Comparison of ENCODE assay signal across 27 mouse cellular contexts in the genomic region with DNA sequence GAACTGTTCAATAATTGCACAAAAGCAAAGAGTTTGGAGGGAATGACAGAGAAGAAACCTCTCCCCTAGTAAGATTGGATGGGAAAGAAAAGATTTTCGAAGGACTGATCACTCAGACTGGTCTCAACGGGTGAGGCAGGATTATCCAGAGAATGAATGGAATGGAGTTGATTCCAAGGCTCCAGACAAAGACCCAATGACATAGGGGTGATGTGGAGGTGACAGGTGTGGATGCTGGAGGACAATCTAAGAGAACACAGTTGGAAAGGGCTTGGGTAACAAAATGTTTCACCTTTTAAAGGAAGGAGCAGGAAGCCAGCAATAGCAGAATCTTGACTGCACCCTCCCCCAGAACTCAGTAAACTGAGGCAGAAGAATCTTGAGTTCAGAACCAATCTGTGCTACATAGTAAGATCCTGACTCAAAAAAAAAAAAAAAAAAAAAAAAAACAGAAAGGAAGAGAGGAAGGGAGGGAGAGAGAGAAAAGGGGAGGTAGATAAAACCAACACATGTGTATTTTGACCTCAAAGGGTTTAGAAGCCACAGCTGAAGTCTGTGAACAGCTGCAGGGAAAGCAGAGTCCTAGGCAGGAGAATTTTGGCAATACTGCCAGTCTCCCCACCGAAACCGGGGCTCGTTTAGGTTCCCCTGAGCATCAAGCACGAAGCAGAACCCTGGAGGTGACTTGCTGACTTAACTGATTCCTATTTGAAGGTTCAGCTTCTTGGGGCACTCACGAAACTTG. TPM values are rescaled to one million over a fixed set of nuclear protein-coding genes. Genes with fewer than 3 reads are reported as not detected.
DNase-seq lines count a peak whose midpoint lies in the region; ATAC-seq lines count a peak whose summit lies in the region.
"Had no signal": no experiment of that assay in that cellular context is flagged by ENCODE, and none has a peak within 500 bp of the region (broad histone marks: within the 10 kb centered on the region; RNA-seq: fewer than 3 reads in every experiment).

No protein-coding gene starts in this region.

- DNase-seq in embryonic facial prominence, embryonic 14.5 days (ENCODE audit: low spot score): peak; percentile 10
- DNase-seq in embryonic facial prominence, embryonic 10.5 days (ENCODE audit: low spot score): no peak
- peak; percentile 49 for DNase-seq in thymus, postnatal 0 days (ENCODE audit: low spot score)
- DNase-seq in thymus, postnatal 36 days: peak; percentile 16 to 32
- no peak for DNase-seq in gastrocnemius, postnatal 36 days
- DNase-seq in kidney, postnatal 4 days: no peak
- DNase-seq: adrenal gland, postnatal 14 days; B cell, adult 2 months; cerebellum, adult 18-20 months; cerebellum, postnatal 14 days; embryo, embryonic 11 days; gastrocnemius, postnatal 10 days; heart, adult 2 months; heart, postnatal 14 days had no signal

- ATAC-seq in embryonic facial prominence, embryonic 14.5 days (ENCODE audit: low read depth): no peak
- ATAC-seq in intestine, embryonic 16.5 days: no peak
- ATAC-seq in activated CD4-positive, CD25-positive, alpha-beta regulatory T cell, adult 4 months: no peak
- ATAC-seq: CD4-positive, CD25-positive, alpha-beta regulatory T cell, adult 4 months; forebrain, embryonic 16.5 days had no signal

- no peak overlapping the region for H3K4me3 ChIP-seq in embryonic facial prominence, embryonic 14.5 days (ENCODE audit: low read depth, low read length)
- H3K4me3 ChIP-seq in embryonic facial prominence, embryonic 10.5 days: no peak overlapping the region
- H3K4me3 ChIP-seq in intestine, embryonic 16.5 days (ENCODE audit: low read length): no peak overlapping the region
- H3K4me3 ChIP-seq: embryonic facial prominence, embryonic 12.5 days; forebrain, embryonic 12.5 days; heart, adult 2 months; heart, embryonic 15.5 days; hindbrain, embryonic 10.5 days; hindbrain, embryonic 15.5 days had no signal

- H3K4me2 ChIP-seq in embryonic facial prominence, embryonic 14.5 days (ENCODE audit: low read depth, low read length): no peak overlapping the region
- H3K4me2 ChIP-seq in intestine, embryonic 16.5 days (ENCODE audit: low read depth, low read length): no peak overlapping the region
- H3K4me2 ChIP-seq: embryonic facial prominence, embryonic 12.5 days; forebrain, embryonic 12.5 days; heart, embryonic 11.5 days; heart, embryonic 15.5 days; hindbrain, embryonic 15.5 days had no signal

- intact Hi-C loops in gastrocnemius, postnatal 36 days (cut with DNase I): no loop called here

- no peak overlapping the region for H3K9ac ChIP-seq in embryonic facial prominence, embryonic 14.5 days (ENCODE audit: low read depth, low read length)
- no peak overlapping the region for H3K9ac ChIP-seq in intestine, embryonic 16.5 days (ENCODE audit: low read depth, low read length)
- H3K9ac ChIP-seq: embryonic facial prominence, embryonic 12.5 days; forebrain, embryonic 12.5 days; heart, embryonic 15.5 days; hindbrain, embryonic 15.5 days had no signal

- no peaks in the 10 kb centered on the region for H3K36me3 ChIP-seq in embryonic facial prominence, embryonic 14.5 days (ENCODE audit: control insufficient read depth, insufficient read depth, low read length)
- H3K36me3 ChIP-seq in embryonic facial prominence, embryonic 10.5 days (replicated peaks): no peaks in the 10 kb centered on the region
- no peaks in the 10 kb centered on the region for H3K36me3 ChIP-seq in intestine, embryonic 16.5 days (ENCODE audit: control insufficient read depth, insufficient read depth, low read length)
- H3K36me3 ChIP-seq: embryonic facial prominence, embryonic 12.5 days; forebrain, embryonic 12.5 days; heart, embryonic 15.5 days; hindbrain, embryonic 10.5 days; hindbrain, embryonic 15.5 days had no signal

- WGBS in embryonic facial prominence, embryonic 14.5 days: 63% methylated on average over 7 of the region's 7 CpGs
- WGBS in embryonic facial prominence, embryonic 10.5 days: 76% methylated on average over 7 of the region's 7 CpGs
- 75% methylated on average over 7 of the region's 7 CpGs for WGBS in intestine, embryonic 16.5 days

- no peaks in the 10 kb centered on the region for H3K27me3 ChIP-seq in embryonic facial prominence, embryonic 14.5 days (replicated peaks; ENCODE audit: control insufficient read depth, insufficient read depth, low read length)
- no peaks in the 10 kb centered on the region for H3K27me3 ChIP-seq in embryonic facial prominence, embryonic 10.5 days (replicated peaks; ENCODE audit: low read depth, poor library complexity, severe bottlenecking)
- H3K27me3 ChIP-seq in intestine, embryonic 16.5 days (replicated peaks; ENCODE audit: control insufficient read depth, insufficient read depth, low read length): no peaks in the 10 kb centered on the region
- H3K27me3 ChIP-seq: embryonic facial prominence, embryonic 12.5 days; forebrain, embryonic 12.5 days; heart, embryonic 15.5 days; hindbrain, embryonic 15.5 days had no signal

- no peaks in the 10 kb centered on the region for H3K9me3 ChIP-seq in embryonic facial prominence, embryonic 14.5 days (ENCODE audit: control insufficient read depth, low read length)
- no peaks in the 10 kb centered on the region for H3K9me3 ChIP-seq in embryonic facial prominence, embryonic 10.5 days
- no peaks in the 10 kb centered on the region for H3K9me3 ChIP-seq in intestine, embryonic 16.5 days (ENCODE audit: control insufficient read depth, low read length)
- H3K9me3 ChIP-seq: embryonic facial prominence, embryonic 12.5 days; forebrain, embryonic 12.5 days; heart, embryonic 15.5 days; hindbrain, embryonic 10.5 days; hindbrain, embryonic 15.5 days had no signal

- H3K27ac ChIP-seq in embryonic facial prominence, embryonic 14.5 days (replicated peaks; ENCODE audit: low read depth, low read length): no peak overlapping the region
- no peak overlapping the region for H3K27ac ChIP-seq in embryonic facial prominence, embryonic 10.5 days (replicated peaks)
- peak overlapping the region; percentile 31; the same call in 1 of the 2 replicates for H3K27ac ChIP-seq in intestine, embryonic 16.5 days (ENCODE audit: low read length)
- H3K27ac ChIP-seq: embryonic facial prominence, embryonic 12.5 days; forebrain, embryonic 12.5 days; heart, adult 2 months; heart, embryonic 15.5 days; hindbrain, embryonic 10.5 days; hindbrain, embryonic 15.5 days had no signal

- no peaks in the 10 kb centered on the region for H3K4me1 ChIP-seq in embryonic facial prominence, embryonic 14.5 days (ENCODE audit: control insufficient read depth, insufficient read depth, low read length)
- H3K4me1 ChIP-seq in embryonic facial prominence, embryonic 10.5 days: no peaks in the 10 kb centered on the region
- peaks cover 5% of the 10 kb centered on the region for H3K4me1 ChIP-seq in intestine, embryonic 16.5 days (ENCODE audit: control insufficient read depth, insufficient read depth, low read length)
- H3K4me1 ChIP-seq: embryonic facial prominence, embryonic 12.5 days; heart, embryonic 15.5 days; hindbrain, embryonic 15.5 days had no signal

RNA-seq across cellular contexts. Expression of a gene that starts 20.3 kb away (rescaled TPM):
- not detected in 2 replicates for polyA plus RNA-seq in embryonic facial prominence, embryonic 14.5 days (2014; fragmentation: Nextera tagmentation; extraction: Ambion mirVana)
- polyA plus RNA-seq in embryonic facial prominence, embryonic 10.5 days (2016; fragmentation: Nextera tagmentation; extraction: Ambion mirVana): not detected in 2 replicates
- polyA plus RNA-seq in intestine, embryonic 16.5 days (2015; fragmentation: Nextera tagmentation; extraction: Ambion mirVana): 0.46 and 1.1 TPM in 2 replicates
- 26.4 and 28.4 TPM in 2 replicates for polyA plus RNA-seq in thymus, postnatal 0 days (2015; fragmentation: Nextera tagmentation; extraction: Ambion mirVana)
- not detected for total RNA-seq in gastrocnemius, postnatal 36 days (2021)
- polyA plus RNA-seq in activated CD4-positive, CD25-positive, alpha-beta regulatory T cell, adult 4 months (2017; shearing (Covaris generic)): 10 to 100 TPM in 1 of 2 experiments, 1 to 10 TPM in 1; 4.3 to 14.9 TPM
- total RNA-seq: adrenal gland, adult 18-20 months; adrenal gland, postnatal 14 days; gastrocnemius, postnatal 10 days; heart, adult 2 months; heart, postnatal 14 days; MEL had no signal
- polyA plus RNA-seq: embryonic facial prominence, embryonic 12.5 days; forebrain, embryonic 12.5 days; forebrain, embryonic 16.5 days; frontal cortex, adult 2 months; heart, embryonic 11.5 days; hindbrain, embryonic 10.5 days; hindbrain, embryonic 15.5 days had no signal

Comparison
In these comparisons a context has a peak if more than half of its experiments do, and no peak if none do; other contexts are left out.
1. DNase-seq: peak in embryonic facial prominence, embryonic 14.5 days (single experiment), thymus, postnatal 0 days (single experiment) and thymus, postnatal 36 days (2 of 2); none in embryonic facial prominence, embryonic 10.5 days (single experiment), gastrocnemius, postnatal 36 days (0 of 2) and kidney, postnatal 4 days (0 of 2).